Mouse (Mus musculus): Measurements from ENCODE around the gene Fmnl1.

DNA sequence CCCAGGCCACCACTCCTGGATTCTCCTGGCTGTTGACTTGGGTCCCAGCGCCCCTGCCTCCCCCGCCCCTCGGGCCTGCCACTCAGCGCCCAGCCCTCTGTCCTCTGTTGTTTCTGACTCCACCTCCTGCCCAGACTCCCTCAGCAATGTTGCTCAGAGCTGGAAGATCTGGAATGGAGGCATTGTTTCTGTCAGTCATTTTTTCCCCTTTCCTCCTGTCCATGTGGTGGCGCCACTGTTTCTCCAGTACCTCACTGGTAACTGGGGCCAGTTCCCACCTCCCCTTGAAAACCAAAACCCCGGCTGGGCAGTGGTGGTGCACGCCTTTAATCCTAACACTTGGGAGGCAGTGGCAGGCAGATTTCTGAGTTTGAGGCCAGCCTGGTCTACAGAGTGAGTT lies 9.5 kb upstream of the Fmnl1 start:
- TF ChIP-seq CTCF (IDR thresholded peaks at IDR 0.05; ENCODE audit: insufficient read depth, low read depth, low read length) (no peak), POLR2A (IDR thresholded peaks at IDR 0.05; ENCODE audit: insufficient read depth, low read depth, low read length) (no peak)

Data from olfactory bulb, adult 2 months (tissue).